Mouse (Mus musculus) liver, embryonic 14.5 days (tissue): ENCODE measurements around the gene Pou2f1. TPM values are rescaled to one million over a fixed set of nuclear protein-coding genes. Genes with fewer than 3 reads are reported as not detected.

ENCODE experiments used
- ATAC-seq: fragments of 200-750 bp; cut with Nextera tagmentation; 2 replicates; pipeline ENCODE4 v1.8.0; 2017; ENCODE audit warnings: moderate number of reproducible peaks, mild to moderate bottlenecking, moderate library complexity; ENCODE audit not compliant: insufficient read depth
- DNase-seq, 3 experiments: peaks; one replicate each; pipeline ENCODE4 v3.0.0-alpha.2; 2012 to 2013; ENCODE audit warnings: low read depth in 3 of 3, low spot score in 3 of 3
- H3K27ac ChIP-seq: fragments of 300-500 bp; sonication (generic); 2 replicates; pipeline ENCODE4 v1.5.1; 2014; ENCODE audit warnings: moderate library complexity, mild to moderate bottlenecking, control low read depth, inconsistent platforms
- H3K27me3 ChIP-seq: fragments of 300-500 bp; sonication (generic); 2 replicates; pipeline ENCODE4 v1.6.1; 2014; ENCODE audit warnings: mild to moderate bottlenecking, low read length, moderate library complexity; ENCODE audit not compliant: control insufficient read depth, insufficient read depth
- H3K36me3 ChIP-seq: fragments of 300-500 bp; sonication (generic); replicated peaks from 2 replicates; pipeline ENCODE4 v1.6.1; 2014; ENCODE audit warnings: low read depth; ENCODE audit not compliant: control insufficient read depth, insufficient read depth
- H3K4me1 ChIP-seq, 2 experiments: fragments of 200-500 bp in 1 of 2; fragments of 300-500 bp in 1 of 2; sonication (generic) in 1 of 2; replicated peaks; 2 replicates each; pipeline ENCODE4 v1.6.1; 2012 to 2014; ENCODE audit warnings: antibody characterized with exemption in 1 of 2, inconsistent platforms in 1 of 2, low read length in 1 of 2; ENCODE audit not compliant: control insufficient read depth in 2 of 2, insufficient read depth in 2 of 2
- H3K4me2 ChIP-seq: fragments of 300-500 bp; sonication (generic); 2 replicates; pipeline ENCODE4 v1.6.1; 2014; ENCODE audit warnings: low read depth, mild to moderate bottlenecking, control low read depth, moderate library complexity
- H3K4me3 ChIP-seq, 2 experiments: fragments of 200-500 bp in 1 of 2; fragments of 300-500 bp in 1 of 2; sonication (generic) in 1 of 2; 2 replicates each; pipeline ENCODE4 v1.5.1; 2012 to 2014; ENCODE audit warnings: low read depth in 2 of 2, low read length in 2 of 2, mild to moderate bottlenecking in 2 of 2, control low read depth in 1 of 2, inconsistent platforms in 1 of 2, moderate library complexity in 1 of 2; ENCODE audit not compliant: insufficient read depth in 1 of 2
- H3K9ac ChIP-seq: fragments of 300-500 bp; sonication (generic); replicated peaks from 2 replicates; pipeline ENCODE4 v1.6.1; 2014; ENCODE audit warnings: mild to moderate bottlenecking, control low read depth, moderate library complexity
- H3K9me3 ChIP-seq: fragments of 300-500 bp; sonication (generic); 2 replicates; pipeline ENCODE4 v1.6.1; 2016; ENCODE audit warnings: low read length, mixed read lengths; ENCODE audit not compliant: control insufficient read depth
- CTCF ChIP-seq: IDR thresholded peaks from 2 replicates; pipeline ENCODE4 v1.5.1; 2016; ENCODE audit warnings: antibody characterized with exemption, low read depth, control low read depth
- EP300 ChIP-seq: IDR thresholded peaks from 2 replicates; pipeline ENCODE4 v1.6.1; 2016; ENCODE audit warnings: antibody characterized with exemption, low read depth
- WGBS: fragments of 180-500 bp; shearing (Covaris S2); extraction: QIAGEN DNeasy Blood & Tissue Kit; methylation state at CpG from one replicate; pipeline ENCODE4 v1.1.7; 2014; ENCODE audit not compliant: insufficient replicate concordance; 5-methylcytosine and 5-hydroxymethylcytosine counted together
- polyA plus RNA-seq, 2 experiments: library from polyadenylated mRNA; depleted of rRNA in 1 of 2; stranded (reverse) in 1 of 2; unstranded in 1 of 2; fragments of >200 nt; fragmentation: Nextera tagmentation in 1 of 2; extraction: Ambion mirVana in 1 of 2; gene quantifications; 2 replicates each; pipeline versions ENCODE4 v1.2.1 to v1.2.3; 2012 to 2014

Gene Pou2f1
- polyA plus RNA-seq, 2 experiments = 1.9 to 3.9 TPM

DNA sequence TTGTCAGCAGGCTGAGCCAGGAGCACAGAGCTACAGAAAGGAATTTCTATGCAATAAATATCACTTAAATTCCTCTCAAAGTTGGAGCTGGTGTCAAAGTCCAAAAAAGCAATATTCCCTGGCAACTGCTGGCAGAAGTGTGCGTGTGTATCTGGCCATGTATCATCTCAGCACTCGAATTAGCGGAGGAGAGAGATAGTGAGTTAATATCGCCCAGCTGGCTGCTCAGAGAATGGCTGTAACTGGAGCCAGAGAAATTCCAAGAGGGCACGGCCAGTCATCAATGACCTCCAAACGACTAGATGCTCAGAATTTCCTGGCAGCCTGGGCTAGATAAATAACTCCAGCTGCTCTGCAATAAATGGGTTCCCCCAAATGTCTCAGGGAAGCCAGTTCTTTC is 166.0 kb downstream of the Pou2f1 start:
- ATAC-seq (no peak), DNase-seq (no peak)
- Histone ChIP-seq H3K27ac (no peak overlapping the region), H3K4me1 (peaks cover 0 to 7% of the 10 kb centered on the region in 2 experiments; a peak in 1 of 4 replicates), H3K9me3 (no peaks in the 10 kb centered on the region), H3K4me2 (no peak overlapping the region), H3K36me3 (no peaks in the 10 kb centered on the region), H3K9ac (no peak overlapping the region), H3K27me3 (peaks cover 9% of the 10 kb centered on the region), H3K4me3 (no peak overlapping the region)
- TF ChIP-seq EP300 (no peak), CTCF (no peak)
- 48% methylated on average over 6 of the region's 6 CpGs for WGBS

DNA sequence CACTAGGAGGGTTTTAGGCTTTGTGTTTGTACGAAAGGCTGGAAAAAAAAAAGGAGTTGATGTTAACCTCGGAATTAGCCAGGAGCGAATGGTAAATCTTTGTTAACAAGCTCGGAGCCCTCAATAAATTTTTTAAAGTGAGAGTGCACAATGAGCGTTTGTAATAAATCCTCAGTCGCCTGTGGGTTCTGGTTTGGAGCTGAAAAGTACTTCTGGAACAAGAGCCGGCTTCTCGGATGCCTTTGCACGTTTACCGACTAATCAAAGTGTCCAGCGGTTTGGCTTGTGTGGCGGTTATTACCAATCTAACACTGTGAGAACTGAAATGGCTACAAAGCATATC is 167.9 kb downstream of the Pou2f1 start:
- 62% methylated on average over 12 of the region's 12 CpGs for WGBS
- Histone ChIP-seq H3K4me2 (no peak overlapping the region), H3K4me3 (no peak overlapping the region), H3K27me3 (peaks cover 3% of the 10 kb centered on the region; the same call in 1 of the 2 replicates), H3K9ac (no peak overlapping the region), H3K4me1 (peaks cover 0 to 7% of the 10 kb centered on the region in 2 experiments; a peak in 1 of 4 replicates), H3K9me3 (no peaks in the 10 kb centered on the region), H3K27ac (no peak overlapping the region), H3K36me3 (no peaks in the 10 kb centered on the region)
- no peak for ATAC-seq
- no peak for TF ChIP-seq CTCF
- TF ChIP-seq EP300 = no peak
- no peak for DNase-seq

DNA sequence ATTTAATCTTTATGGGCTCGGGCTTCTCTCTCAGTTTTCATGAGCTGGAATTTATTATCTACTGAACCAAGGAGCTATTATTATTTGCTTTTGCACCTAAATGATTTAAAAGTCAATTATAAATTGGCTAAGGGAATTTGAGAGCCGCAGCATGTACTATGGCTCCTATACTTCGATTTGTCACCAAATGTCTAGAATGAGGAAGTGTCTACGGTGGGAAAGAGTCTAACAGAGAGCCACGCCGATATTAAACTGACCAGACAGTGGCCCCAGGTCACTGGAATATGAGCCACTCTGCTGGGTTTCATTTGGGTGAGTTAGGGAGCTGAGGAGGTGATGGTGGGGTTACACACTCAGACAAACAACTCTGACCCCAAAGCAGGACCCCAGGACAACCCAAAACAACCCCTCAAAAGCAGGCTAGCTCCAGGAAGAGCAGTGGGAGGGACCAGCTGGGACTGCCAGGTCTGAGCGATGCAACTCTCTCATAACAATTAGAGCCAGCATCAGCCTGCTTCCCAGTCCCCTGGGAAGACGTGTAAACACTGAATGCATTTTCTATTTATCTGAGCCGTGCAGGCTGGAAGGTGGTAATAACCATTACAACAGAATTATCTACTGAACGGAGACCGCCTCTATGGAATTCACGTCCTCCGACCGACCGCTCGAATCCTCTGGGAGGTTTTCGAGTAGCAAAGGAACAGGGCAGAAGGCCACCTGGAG is 168.4 kb downstream of the Pou2f1 start:
- TF ChIP-seq CTCF (no peak), EP300 (no peak)
- no peak for ATAC-seq
- H3K4me1 ChIP-seq = peaks cover 0 to 7% of the 10 kb centered on the region in 2 experiments; a peak in 1 of 4 replicates
- no peaks in the 10 kb centered on the region for H3K36me3 ChIP-seq
- no peak overlapping the region for H3K4me2 ChIP-seq
- no peak overlapping the region for H3K4me3 ChIP-seq
- H3K9me3 ChIP-seq = no peaks in the 10 kb centered on the region
- no peak for DNase-seq
- H3K27me3 ChIP-seq = peaks cover 3% of the 10 kb centered on the region; the same call in 1 of the 2 replicates
- no peak overlapping the region for H3K9ac ChIP-seq
- WGBS = 33% methylated on average over 17 of the region's 17 CpGs
- no peak overlapping the region for H3K27ac ChIP-seq

DNA sequence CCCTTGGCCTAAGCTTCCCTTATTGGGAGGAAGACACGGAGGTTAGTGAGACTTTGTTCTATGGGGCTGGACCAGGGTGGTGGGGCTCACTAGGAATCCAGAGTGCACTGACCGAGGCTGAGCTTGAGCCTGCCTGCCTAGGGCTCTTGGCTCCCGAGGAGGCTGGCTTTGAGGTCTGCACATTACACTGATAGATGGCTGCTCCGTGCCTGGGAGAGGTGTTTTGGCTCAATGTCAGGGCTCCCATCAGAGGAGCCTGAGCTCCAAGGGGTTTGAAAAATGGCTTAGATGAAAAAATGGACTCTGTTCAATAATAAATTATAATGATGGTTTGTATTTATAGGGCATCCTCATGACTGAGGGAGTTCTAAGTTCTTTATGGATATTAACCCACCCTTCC is 169.2 kb downstream of the Pou2f1 start:
- ATAC-seq (no peak), DNase-seq (no peak)
- H3K27me3 ChIP-seq = peaks cover 3% of the 10 kb centered on the region; the same call in 1 of the 2 replicates
- TF ChIP-seq CTCF (no peak), EP300 (no peak)
- peaks cover 0 to 7% of the 10 kb centered on the region in 2 experiments; a peak in 1 of 4 replicates for H3K4me1 ChIP-seq
- H3K9me3 ChIP-seq = no peaks in the 10 kb centered on the region
- no peak overlapping the region for H3K4me2 ChIP-seq
- H3K9ac ChIP-seq = no peak overlapping the region
- 54% methylated on average over 4 of the region's 4 CpGs for WGBS
- no peaks in the 10 kb centered on the region for H3K36me3 ChIP-seq
- no peak overlapping the region for H3K27ac ChIP-seq
- H3K4me3 ChIP-seq = no peak overlapping the region

DNA sequence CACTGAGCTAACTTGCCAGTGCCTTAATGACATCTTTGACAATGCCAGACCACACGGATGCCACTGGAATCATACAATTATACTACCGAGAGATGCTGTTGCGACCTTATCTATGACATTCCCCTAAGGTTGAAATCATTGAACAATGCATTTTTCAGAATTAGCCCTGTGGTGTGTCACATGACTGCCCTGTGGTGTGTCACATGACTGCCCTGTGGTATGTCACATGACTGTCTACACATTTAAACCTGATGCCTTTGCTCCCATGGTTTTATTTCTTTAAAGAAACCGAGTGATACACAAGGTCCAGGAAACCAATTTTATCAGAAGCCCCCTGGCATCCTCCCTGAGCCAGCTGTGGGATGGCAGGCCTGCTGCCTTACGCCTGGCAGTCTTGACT is 172.6 kb downstream of the Pou2f1 start:
- Histone ChIP-seq H3K4me3 (no peak overlapping the region), H3K36me3 (no peaks in the 10 kb centered on the region), H3K27ac (no peak overlapping the region), H3K9ac (no peak overlapping the region), H3K9me3 (no peaks in the 10 kb centered on the region), H3K4me1 (0 out of 4 replicates have a peak, but pooled peaks cover 0 to 2% of the 10 kb centered on the region in 2 experiments), H3K27me3 (no peaks in the 10 kb centered on the region), H3K4me2 (no peak overlapping the region)
- no peak for ATAC-seq
- WGBS = 64% methylated on average over 5 of the region's 5 CpGs
- TF ChIP-seq CTCF (no peak), EP300 (no peak)
- no peak for DNase-seq
